Mouse (Mus musculus) lung, embryonic 15.5 days (tissue): ENCODE results near the gene Zgrf1. TPM values are rescaled to one million over a fixed set of nuclear protein-coding genes. Genes with fewer than 3 reads are reported as not detected.
A peak's percentile ranks its signal among the peaks of the same experiment; 100 is the strongest.

Experiments used
- ATAC-seq: fragments of 200-750 bp; cut with Nextera tagmentation; 2 replicates; pipeline ENCODE4 v1.8.0; 2017; ENCODE audit warnings: moderate number of reproducible peaks, borderline replicate concordance; ENCODE audit not compliant: low FRiP score, low TSS enrichment; ENCODE audit errors: extremely low read depth
- H3K27ac ChIP-seq: fragments of 300-500 bp; sonication (generic); 2 replicates; pipeline ENCODE4 v1.5.1; 2015; ENCODE audit warnings: moderate library complexity, mild to moderate bottlenecking, inconsistent platforms
- H3K27me3 ChIP-seq: fragments of 300-500 bp; sonication (generic); 2 replicates; pipeline ENCODE4 v1.6.1; 2015; ENCODE audit warnings: inconsistent platforms
- H3K36me3 ChIP-seq: fragments of 300-500 bp; sonication (generic); 2 replicates; pipeline ENCODE4 v1.6.1; 2015; ENCODE audit warnings: inconsistent platforms
- H3K4me1 ChIP-seq: fragments of 300-500 bp; sonication (generic); 2 replicates; pipeline ENCODE4 v1.6.1; 2015; ENCODE audit warnings: inconsistent platforms
- H3K4me2 ChIP-seq: fragments of 300-500 bp; sonication (generic); 2 replicates; pipeline ENCODE4 v1.6.1; 2015; ENCODE audit warnings: inconsistent platforms, mild to moderate bottlenecking, moderate library complexity
- H3K4me3 ChIP-seq: fragments of 300-500 bp; sonication (generic); 2 replicates; pipeline ENCODE4 v1.5.1; 2015; ENCODE audit warnings: mild to moderate bottlenecking, inconsistent platforms
- H3K9ac ChIP-seq: fragments of 300-500 bp; sonication (generic); 2 replicates; pipeline ENCODE4 v1.6.1; 2015; ENCODE audit warnings: inconsistent platforms
- H3K9me3 ChIP-seq: fragments of 300-500 bp; sonication (generic); 2 replicates; pipeline ENCODE4 v1.6.1; 2016; ENCODE audit warnings: inconsistent platforms
- WGBS: fragments of 180-500 bp; shearing (Covaris S2); methylation state at CpG from one replicate; pipeline ENCODE4 v1.1.7; 2015; 5-methylcytosine and 5-hydroxymethylcytosine counted together
- polyA plus RNA-seq: library from polyadenylated mRNA; unstranded; fragments of >200 nt; fragmentation: Nextera tagmentation; extraction: Ambion mirVana; gene quantifications from 2 replicates; pipeline ENCODE4 v1.2.1, GENCODE M21; 2015

The Zgrf1 gene
- 8.3 and 9.5 TPM in 2 replicates for polyA plus RNA-seq

DNA sequence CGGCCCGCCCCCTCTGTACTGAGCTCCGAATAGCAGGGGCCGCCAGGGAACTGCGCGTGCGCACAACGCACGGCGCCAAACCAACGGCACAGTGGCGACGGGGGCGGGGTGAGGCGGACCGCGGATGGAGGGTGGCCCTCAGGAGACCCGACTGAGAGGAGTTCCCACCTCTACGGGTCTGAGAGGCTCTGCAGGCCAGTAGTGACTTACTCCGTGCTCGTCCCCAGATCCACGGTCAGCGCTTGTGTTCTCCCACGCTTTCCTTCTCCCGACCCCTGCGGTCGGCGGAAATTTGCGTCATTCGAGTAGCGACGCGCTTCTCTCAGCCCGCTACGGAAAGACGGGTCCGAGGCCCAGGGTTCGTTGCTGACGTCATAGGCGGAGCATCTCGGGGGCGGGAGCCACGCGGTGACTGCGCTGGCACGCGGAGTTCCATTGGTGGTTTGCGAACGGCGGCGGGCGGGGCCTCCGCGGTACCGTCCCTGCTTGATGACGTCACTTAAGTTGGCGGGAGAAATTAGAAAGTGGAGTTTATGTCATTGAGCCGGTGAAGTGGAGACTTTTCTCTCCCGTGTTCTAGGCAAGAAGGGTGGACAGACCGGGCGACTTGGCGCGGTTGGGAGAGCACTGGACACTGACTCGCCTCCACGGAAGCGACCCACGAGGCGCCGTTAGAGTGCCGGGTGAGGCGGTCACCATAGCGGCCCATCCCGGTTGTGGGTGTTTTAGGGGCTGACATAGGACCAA, at the start of gene Zgrf1, which contains the start of gene Larp7:
Gene Zgrf1 (plus strand): TSS at position 517 of the 747 bp plus-strand sequence.
Gene Larp7 (minus strand): TSS at position 377 of the 747 bp plus-strand sequence.
- peak within 1 kb of the TSS; percentile 95 for H3K27ac ChIP-seq
- WGBS: under 1% methylated on average over 71 of the region's 73 CpGs
- H3K9ac ChIP-seq: peak within 1 kb of the TSS; percentile 55
- H3K9me3 ChIP-seq: no peaks in the 10 kb centered on the region
- peaks cover 15% of the 10 kb centered on the region for H3K36me3 ChIP-seq
- H3K4me2 ChIP-seq: peak within 1 kb of the TSS; percentile 59
- no peaks in the 10 kb centered on the region for H3K27me3 ChIP-seq
- ATAC-seq: peak; percentile 99
- peak within 1 kb of the TSS; percentile 71 for H3K4me3 ChIP-seq
- peaks cover 8% of the 10 kb centered on the region; the same call in 1 of the 2 replicates for H3K4me1 ChIP-seq

DNA sequence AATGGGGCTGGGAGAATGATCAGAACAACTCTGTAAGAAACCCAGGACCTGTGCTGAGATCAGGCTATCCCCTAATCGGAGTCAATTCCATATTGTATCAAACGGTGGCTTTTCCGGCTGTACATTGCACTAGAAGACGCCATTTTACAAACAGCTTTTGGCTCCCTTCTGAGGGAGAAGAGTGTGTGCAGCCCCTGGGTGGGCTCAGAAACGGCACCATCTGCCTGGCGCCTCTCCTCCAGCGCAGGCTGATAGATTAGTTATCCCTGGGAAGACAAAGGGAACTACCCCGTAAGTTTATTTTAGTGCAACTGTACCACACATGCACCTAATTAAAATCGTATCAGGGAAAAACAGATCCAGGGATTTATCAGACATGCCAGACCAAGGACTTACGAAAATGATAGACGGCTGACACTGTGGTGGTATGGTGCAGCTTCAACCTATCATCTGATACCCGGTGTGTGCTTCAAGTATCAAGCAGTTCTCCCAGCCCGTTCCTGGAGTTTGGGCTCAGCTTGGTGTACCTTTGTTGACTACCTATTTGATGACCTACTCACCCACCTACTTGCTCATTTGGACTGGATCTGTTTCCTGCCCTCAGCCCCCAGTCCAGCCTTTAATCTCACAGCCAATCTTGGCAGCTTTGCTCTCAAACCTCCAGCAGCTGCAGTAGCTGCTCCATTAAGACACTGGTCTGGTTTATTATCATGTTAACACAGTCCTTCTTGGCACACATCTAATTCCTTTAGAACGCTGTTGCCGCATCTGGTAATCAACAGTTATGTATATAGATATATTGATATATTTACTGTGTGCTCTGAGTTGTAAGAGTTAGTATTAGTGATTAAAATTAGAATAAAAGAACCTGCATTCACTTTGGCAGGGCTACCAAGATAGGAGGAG, 45.2 kb upstream of the Zgrf1 start:
- Histone ChIP-seq H3K9ac (no peak overlapping the region), H3K4me3 (no peak overlapping the region), H3K4me1 (no peaks in the 10 kb centered on the region), H3K9me3 (no peaks in the 10 kb centered on the region), H3K4me2 (no peak overlapping the region), H3K36me3 (no peaks in the 10 kb centered on the region), H3K27me3 (no peaks in the 10 kb centered on the region; the same call in 1 of the 2 replicates), H3K27ac (no peak overlapping the region)
- no peak for ATAC-seq
- WGBS: 53% methylated on average over 15 of the region's 15 CpGs

DNA sequence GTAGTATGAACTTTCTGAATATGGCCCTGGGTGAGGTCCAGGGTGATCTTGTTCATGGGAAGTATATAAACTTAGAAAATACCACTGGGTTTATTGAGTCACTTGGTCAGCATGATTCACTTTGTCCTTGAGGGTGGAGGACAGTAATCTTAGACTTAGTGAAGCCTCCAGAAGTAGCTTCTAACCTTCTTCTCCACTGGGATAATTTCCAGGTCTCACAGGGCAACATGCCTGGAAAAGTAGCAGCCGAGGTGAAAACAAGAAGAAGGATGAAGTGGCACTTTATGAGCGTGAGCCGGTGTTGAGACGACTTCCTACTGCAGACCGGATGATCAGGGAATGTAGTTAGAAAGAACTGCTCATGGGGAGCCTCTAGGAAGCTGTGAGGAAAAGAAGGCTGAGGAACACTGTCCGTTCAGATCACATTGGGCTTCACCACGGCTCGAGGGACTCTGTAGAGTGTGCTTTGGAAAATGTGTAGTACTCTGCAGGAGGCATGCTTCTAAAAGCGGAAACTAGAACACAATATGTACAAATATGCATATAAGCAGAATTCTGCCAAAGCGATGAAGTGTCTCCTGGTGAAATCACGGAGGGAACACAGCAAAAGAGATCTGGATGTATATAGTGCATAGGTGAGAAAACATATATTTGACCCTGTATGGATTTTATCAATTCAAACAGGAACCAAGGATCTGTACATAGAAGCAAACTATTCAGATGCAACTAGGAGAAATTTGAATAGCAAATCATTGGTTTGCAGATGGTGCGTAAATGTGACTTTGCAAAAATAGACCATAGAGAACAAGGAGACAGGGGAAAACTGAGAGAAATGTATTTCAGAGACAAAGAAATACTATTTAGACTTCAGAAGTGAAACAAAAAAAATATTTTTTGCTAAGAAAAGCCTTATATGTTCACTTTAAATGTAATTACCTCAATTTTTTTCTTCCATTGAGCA, 41.2 kb upstream of the Zgrf1 start:
- WGBS: 60% methylated on average over 12 of the region's 12 CpGs
- no peak overlapping the region for H3K4me3 ChIP-seq
- no peaks in the 10 kb centered on the region for H3K4me1 ChIP-seq
- H3K9ac ChIP-seq: no peak overlapping the region
- H3K27me3 ChIP-seq: no peaks in the 10 kb centered on the region; the same call in 1 of the 2 replicates
- no peak overlapping the region for H3K27ac ChIP-seq
- H3K4me2 ChIP-seq: no peak overlapping the region
- H3K36me3 ChIP-seq: no peaks in the 10 kb centered on the region
- no peaks in the 10 kb centered on the region for H3K9me3 ChIP-seq
- no peak for ATAC-seq

DNA sequence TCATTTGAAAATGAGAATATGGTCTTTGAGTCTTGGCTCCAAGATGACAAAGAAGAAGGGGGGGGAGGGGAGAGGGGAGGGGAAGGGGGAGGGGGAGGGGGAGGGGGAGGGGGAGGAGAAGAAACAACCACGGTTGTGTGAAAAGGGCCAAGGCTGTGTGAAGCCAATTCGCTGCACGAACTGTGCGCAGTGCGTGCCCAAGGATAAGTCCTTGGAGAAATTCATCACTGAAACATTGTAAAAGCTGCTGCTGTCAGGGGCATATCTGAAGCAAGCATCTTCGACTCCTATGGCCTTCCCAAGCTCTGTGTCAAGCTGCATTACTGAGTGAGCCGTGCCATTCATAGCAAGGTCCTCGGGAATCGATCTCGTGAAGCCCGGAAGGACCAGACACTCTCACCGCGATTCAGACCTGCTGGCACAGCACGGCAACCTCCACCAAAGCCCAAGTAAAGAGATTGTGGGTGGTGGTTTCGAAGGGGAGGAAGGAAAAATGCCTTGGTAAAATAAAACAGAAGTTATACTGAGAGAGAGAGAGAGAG, 40.4 kb upstream of the Zgrf1 start:
- H3K36me3 ChIP-seq: no peaks in the 10 kb centered on the region
- H3K9me3 ChIP-seq: no peaks in the 10 kb centered on the region
- H3K4me3 ChIP-seq: no peak overlapping the region
- H3K27me3 ChIP-seq: no peaks in the 10 kb centered on the region; the same call in 1 of the 2 replicates
- no peak for ATAC-seq
- H3K9ac ChIP-seq: no peak overlapping the region
- WGBS: 73% methylated on average over 15 of the region's 15 CpGs
- H3K27ac ChIP-seq: no peak overlapping the region
- H3K4me1 ChIP-seq: no peaks in the 10 kb centered on the region
- H3K4me2 ChIP-seq: no peak overlapping the region

DNA sequence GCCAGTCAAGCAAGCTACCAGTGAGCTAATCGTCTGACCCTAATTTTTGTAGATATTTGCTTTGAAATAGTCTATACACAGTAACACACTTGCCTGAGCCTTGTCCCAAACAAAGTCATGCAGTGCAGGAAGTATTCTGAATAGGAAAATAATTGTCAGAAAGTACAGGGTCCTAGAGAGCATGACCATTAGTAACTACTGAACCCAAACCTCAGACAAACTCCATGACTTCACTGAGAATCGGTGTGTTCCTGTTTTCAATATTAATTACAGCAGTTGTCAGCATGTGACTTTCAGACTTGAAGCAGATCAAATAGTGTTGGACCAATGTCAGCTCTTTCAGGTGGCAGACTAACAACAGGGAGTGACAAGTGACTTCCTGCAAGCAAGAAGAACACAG, 39.6 kb upstream of the Zgrf1 start:
- Histone ChIP-seq H3K9me3 (no peaks in the 10 kb centered on the region), H3K4me2 (no peak overlapping the region), H3K27ac (no peak overlapping the region), H3K9ac (no peak overlapping the region), H3K4me1 (no peaks in the 10 kb centered on the region), H3K27me3 (no peaks in the 10 kb centered on the region; the same call in 1 of the 2 replicates), H3K36me3 (no peaks in the 10 kb centered on the region), H3K4me3 (no peak overlapping the region)
- WGBS: 74% methylated on average over 2 of the region's 2 CpGs
- no peak for ATAC-seq

DNA sequence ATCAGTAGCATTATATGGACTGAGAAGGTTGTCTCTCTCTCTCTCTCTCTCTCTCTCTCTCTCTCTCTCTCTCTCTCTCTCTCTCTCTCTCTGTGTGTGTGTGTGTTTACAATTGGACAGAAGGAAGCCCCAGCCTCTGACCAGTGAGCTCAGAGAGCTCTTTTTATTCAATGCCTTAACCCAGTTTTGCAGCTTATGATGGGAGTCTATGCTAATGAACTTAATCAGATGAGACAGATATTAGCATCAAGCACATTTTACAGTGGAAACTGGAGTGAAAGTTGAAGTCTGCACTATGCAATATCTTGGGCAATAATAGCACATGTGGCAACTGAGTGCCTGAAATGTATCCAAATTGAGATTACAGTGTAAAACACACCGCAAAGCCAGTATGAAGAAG, 38.0 kb upstream of the Zgrf1 start:
- no peaks in the 10 kb centered on the region for H3K4me1 ChIP-seq
- no peaks in the 10 kb centered on the region for H3K36me3 ChIP-seq
- WGBS: 91% methylated on average over 1 of the region's 1 CpGs
- H3K27me3 ChIP-seq: no peaks in the 10 kb centered on the region; the same call in 1 of the 2 replicates
- H3K9ac ChIP-seq: no peak overlapping the region
- H3K27ac ChIP-seq: no peak overlapping the region
- H3K4me3 ChIP-seq: no peak overlapping the region
- H3K9me3 ChIP-seq: no peaks in the 10 kb centered on the region
- H3K4me2 ChIP-seq: no peak overlapping the region
- ATAC-seq: no peak

DNA sequence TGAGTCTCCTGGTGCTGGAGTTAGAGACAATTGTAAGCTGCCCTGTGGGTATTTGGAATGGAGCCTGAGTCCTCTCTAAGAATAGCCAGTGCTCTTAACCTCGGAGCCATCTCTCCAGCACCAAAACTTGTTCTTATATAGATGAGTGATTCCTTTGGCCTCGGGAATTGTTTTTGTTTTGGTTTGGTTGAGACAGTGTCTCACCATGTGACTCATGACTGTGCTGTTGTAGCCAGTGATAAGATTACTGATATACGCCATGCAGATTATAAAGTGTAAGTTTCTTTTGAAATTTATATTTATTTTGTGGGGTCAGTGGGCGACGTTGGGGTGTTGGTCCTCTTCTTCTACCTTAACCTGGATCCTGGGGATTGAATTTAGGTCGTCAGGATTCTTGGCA, 33.0 kb upstream of the Zgrf1 start:
- Histone ChIP-seq H3K36me3 (no peaks in the 10 kb centered on the region), H3K9me3 (no peaks in the 10 kb centered on the region), H3K27ac (no peak overlapping the region), H3K4me3 (no peak overlapping the region), H3K27me3 (no peaks in the 10 kb centered on the region), H3K4me1 (0 out of 2 replicates have a peak, but pooled peaks cover 6% of the 10 kb centered on the region), H3K9ac (no peak overlapping the region), H3K4me2 (no peak overlapping the region)
- no peak for ATAC-seq
- WGBS: 69% methylated on average over 6 of the region's 6 CpGs

DNA sequence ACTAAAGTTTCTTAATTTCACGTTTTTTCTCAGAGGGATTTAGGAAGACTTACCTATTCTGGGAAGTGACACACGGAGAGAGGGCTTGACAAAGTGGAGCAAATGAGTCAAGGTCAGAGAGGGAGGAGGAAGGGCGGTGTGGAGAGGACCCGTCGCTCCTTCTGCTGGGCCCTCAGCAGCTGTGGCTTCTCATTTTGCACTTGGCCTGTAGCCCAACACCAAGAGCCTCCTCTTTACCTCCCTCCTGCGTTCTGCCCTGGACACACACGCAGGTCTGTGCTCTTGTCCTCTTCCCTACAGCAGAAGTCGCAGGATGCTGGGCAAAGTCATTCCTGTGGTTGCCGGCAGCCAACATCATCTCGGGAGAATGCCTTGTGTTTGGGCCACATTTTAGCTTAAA, 32.1 kb upstream of the Zgrf1 start:
- Histone ChIP-seq H3K36me3 (no peaks in the 10 kb centered on the region), H3K9ac (no peak overlapping the region), H3K27ac (no peak overlapping the region), H3K27me3 (no peaks in the 10 kb centered on the region), H3K9me3 (no peaks in the 10 kb centered on the region), H3K4me2 (no peak overlapping the region), H3K4me3 (no peak overlapping the region), H3K4me1 (0 out of 2 replicates have a peak, but pooled peaks cover 6% of the 10 kb centered on the region)
- ATAC-seq: peak; percentile 62; the same call in 1 of the 2 replicates
- 34% methylated on average over 10 of the region's 10 CpGs for WGBS

DNA sequence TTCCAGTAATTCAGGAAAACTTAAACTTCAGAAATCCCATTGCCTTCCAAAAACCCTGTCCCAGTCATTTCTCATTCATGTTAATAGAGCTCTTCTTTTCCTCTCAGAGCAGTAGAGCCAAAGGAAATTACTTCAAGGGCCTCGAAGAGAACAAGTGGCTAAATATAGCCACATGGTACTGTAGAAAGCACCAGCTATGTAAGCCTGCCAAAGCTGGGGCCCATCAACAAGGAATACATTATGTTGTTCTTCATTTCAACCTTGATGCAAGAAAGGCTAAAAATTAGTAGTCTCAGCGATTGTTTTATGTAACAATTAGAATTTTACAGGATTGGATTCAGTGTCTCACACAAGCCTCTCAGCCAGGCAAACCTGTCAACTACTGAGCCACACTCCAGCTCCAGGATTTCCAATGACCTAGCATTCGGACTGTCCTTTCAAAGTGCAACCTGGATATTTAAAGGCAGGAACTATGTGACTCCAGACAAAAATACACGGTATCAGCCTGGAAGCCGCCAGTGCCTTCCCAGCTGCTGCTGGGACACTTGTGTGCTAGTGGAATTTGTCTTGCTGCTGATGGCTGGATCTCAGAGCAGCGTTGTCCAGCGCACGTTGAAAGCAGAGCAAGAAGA, 28.0 kb upstream of the Zgrf1 start:
- H3K9ac ChIP-seq: no peak overlapping the region
- WGBS: 55% methylated on average over 8 of the region's 8 CpGs
- no peaks in the 10 kb centered on the region for H3K36me3 ChIP-seq
- H3K4me2 ChIP-seq: no peak overlapping the region
- no peaks in the 10 kb centered on the region for H3K9me3 ChIP-seq
- no peak overlapping the region for H3K4me3 ChIP-seq
- H3K27me3 ChIP-seq: no peaks in the 10 kb centered on the region
- 0 out of 2 replicates have a peak, but pooled peaks cover 6% of the 10 kb centered on the region for H3K4me1 ChIP-seq
- no peak overlapping the region for H3K27ac ChIP-seq
- no peak for ATAC-seq

DNA sequence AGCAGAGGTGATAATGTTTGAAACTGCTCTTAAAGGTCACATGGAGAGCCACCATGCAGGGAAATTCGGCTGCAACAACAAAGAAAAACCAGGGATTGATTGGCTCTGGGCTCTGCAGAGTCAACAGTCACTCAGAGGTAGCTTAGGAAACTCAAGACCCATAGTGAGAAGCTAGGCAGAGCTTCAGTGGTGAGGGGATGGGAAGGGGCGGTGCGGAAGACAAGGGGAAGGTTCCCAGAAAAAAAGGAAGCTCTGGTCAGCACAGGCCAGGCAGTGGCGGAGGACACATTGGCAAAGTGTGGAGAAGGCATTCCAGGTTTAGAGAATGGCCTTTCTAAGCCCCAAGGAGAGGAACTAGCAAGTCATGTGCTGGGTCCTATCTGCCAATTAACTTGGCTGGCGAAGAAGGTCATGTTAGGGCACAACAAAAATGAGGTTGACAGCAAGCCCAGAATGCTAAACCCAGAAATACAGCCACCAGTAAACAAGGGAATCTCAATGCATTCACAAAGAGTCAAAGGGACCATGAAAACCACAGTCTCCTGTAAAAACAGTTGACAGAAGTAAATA, 25.7 kb upstream of the Zgrf1 start:
- WGBS: 63% methylated on average over 5 of the region's 5 CpGs
- no peaks in the 10 kb centered on the region for H3K36me3 ChIP-seq
- H3K4me2 ChIP-seq: no peak overlapping the region
- H3K27ac ChIP-seq: no peak overlapping the region
- ATAC-seq: peak; percentile 23; the same call in 1 of the 2 replicates
- H3K9me3 ChIP-seq: no peaks in the 10 kb centered on the region
- H3K27me3 ChIP-seq: no peaks in the 10 kb centered on the region
- H3K9ac ChIP-seq: no peak overlapping the region
- no peak overlapping the region for H3K4me3 ChIP-seq
- H3K4me1 ChIP-seq: no peaks in the 10 kb centered on the region
